Mouse (Mus musculus) adrenal gland, adult (tissue): ENCODE measurements around the gene Spg20.
A peak's percentile ranks its signal among the peaks of the same experiment; 100 is the strongest.

Experiments
- DNase-seq, 2 experiments: peaks; one replicate each; pipeline ENCODE4 v3.0.0; 2022 to 2023; ENCODE audit warnings: low spot score in 1 of 2; ENCODE audit not compliant: inconsistent age in 2 of 2

Spg20 gene

DNA sequence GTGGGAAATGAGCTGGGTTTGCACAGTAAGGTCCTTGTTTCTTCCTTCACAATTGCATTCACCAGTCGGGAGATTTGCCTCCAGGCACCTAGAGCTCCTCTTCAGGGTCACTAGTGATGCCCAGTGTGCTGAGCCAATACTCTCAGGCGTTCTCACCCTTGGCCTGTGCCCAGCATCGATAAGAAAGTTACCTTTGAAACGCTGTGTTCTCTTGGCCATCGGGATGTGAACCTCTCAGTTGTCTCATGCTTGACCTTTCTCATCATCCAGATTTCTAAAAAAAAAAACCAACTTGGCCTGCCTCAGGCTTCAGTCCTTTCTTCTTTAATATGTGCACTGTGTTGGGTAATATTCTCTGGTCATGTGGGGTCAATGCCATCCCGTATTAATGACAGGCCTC is 34.5 kb downstream of the Spg20 start:
- DNase-seq: peak; percentile 50 to 76

DNA sequence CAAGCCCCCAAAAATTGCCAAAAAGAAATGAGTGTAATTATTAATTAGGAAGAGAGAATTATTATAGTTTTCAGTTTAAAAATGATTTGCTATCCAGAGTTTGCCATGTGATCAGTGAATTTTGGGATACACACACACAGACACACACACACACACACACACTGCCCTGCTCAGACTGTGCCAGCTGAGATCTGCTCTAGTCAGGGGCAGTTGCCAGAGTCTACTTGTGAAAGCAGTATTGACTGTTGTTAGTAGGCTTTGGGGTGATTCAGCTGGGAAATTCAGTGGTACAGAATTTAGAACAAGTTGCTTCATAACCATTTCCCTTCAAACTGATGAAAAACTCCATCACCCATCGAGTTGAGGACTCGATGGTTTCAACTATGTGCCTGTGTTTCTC is 35.2 kb downstream of the Spg20 start:
- DNase-seq: no peak

DNA sequence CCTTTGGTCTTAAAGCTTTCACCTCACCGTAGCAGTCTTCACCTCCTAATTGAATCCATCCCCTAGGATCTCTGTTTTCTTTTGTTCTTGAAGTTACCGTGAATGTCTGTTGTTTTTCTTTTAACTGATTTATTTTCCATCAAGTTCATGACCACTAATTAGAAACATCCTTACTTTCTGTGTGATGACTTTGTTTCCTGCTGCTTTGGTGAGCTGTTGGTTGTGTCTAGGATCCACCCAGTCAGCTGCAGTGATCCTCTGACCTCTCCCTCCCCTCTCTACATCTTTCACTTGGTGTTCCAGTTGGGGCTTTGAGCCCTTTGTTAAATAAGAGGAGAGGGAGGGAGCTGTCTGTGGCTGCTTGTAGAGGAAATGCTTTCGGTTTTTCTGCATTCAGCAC is 36.2 kb downstream of the Spg20 start:
- no peak for DNase-seq

GRCm38 (mm10) chr3:55151656-55152433 is 39.9 kb downstream of the Spg20 start:
- DNase-seq: peak; percentile 37 to 81

- DNase-seq: peak in 1 of 2 experiments; percentile 39
Observed at GRCm38 (mm10) chr3:55152673-55153334, 40.9 kb downstream of the Spg20 start.

DNA sequence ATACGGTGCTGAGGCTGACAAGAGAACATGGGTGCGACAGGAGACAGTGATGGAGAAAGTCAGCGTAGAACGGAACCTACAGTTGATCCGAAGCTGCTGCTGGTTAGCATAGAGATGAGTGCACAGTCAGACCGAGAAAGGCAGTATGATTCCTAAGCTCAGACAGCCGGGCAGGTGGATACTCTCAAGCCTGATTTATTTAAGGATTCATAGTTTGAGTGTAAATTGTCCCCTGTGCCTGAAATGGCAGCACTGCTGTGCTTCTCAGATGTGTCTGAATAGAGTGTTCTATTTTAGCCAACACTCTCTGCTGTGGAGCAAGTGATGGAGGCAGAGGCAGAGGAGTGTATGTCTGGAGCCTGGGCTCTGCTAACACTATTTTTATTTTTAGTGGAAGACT is 42.3 kb downstream of the Spg20 start:
- no peak for DNase-seq

DNA sequence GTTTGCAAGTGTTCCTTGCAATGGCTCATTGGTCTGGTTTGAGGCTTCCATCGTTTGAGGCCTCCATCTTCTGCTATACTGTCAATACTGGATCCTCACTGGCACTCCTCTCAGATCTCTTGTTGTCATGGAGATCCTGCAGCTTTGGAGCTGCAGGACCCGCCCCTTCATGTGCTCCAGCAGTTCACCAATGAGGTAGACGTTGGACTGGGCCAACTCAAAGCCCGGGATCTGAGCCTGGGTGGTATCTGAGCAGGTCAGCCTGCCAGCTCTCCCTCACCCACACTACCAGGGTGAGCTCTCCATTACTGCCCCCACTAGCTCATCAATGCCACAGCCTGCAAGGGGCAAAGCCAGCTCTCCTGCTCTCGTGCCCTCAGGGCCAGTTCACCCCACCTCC is 45.5 kb downstream of the Spg20 start:
- DNase-seq: no peak

GRCm38 (mm10) chr3:55161144-55161543 is 49.2 kb downstream of the Spg20 start:
- DNase-seq: no peak

GRCm38 (mm10) chr3:55163510-55163909 is 51.6 kb downstream of the Spg20 start:
- DNase-seq: no peak

DNA sequence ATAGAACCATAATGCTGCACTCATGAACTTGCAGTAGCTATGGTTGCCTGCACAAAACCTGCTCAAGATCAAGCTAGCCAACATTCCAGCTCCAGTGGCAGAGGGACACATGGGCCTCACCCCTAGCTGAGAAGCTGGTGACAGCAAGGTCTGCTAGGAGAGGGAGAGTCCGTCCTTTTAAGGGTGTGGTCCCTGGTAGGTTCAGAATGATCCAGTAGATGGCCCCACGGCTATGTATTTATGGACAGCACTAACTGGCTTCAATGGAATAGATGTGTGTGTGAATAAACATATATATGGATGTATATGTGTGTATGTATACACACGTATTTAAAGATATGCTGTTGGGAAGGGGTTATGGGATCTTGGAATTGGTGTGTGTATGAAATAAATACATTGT is 60.6 kb downstream of the Spg20 start:
- DNase-seq: no peak

DNA sequence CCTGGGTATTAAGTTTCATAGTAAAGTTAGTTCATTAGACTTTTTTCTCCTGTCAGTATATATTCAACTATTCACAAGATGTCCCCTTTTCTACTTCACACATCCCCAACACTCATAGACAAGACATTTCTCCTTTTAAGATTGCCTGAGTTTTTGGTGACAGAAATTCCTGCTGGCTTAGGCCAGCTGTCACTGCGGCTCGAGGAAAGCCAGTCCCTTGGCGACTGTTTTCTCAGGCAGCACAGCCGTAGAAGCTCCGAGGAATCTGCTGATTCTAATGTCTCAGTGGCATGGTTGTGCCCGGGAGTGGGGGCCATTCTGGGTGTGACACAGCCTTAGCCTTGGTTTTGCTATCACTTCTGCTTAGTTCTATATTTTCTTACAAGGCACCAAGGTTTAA is 65.4 kb downstream of the Spg20 start:
- no peak for DNase-seq

DNA sequence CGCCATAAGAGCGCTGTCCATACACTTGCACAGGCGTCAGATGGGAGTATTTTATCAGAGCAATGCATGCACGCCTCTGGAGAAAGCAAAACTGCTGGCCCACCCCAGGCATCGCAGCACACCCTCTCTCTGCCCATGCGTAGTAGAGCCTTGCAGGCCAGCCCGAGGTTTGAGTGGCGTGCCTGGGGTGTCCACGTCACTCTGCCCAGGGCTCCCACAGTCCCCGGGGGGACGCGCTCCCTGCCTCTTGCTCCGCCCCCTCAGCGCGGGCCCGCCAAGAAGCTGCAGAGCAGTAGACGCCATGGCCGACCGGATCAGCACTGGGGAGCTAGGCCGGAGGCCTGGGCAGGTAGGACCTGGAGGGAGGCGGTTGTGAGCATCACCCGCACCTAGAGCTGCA is 69.9 kb downstream of the Spg20 start, which contains the start of gene Sohlh2:
Gene Sohlh2, plus strand, starts transcription at position 263 of the 400 bp plus-strand sequence.
- DNase-seq: no peak
